Mouse (Mus musculus) left cerebral cortex, postnatal 4 days (tissue): Measurements from ENCODE around the gene Anapc5. TPM values are rescaled to one million over a fixed set of nuclear protein-coding genes. Genes with fewer than 3 reads are reported as not detected.

Experiments used
- DNase-seq: peaks from one replicate; pipeline ENCODE4 v3.0.0-alpha.2; 2022
- intact Hi-C: fragments of 180-260 bp; cut with DNase I; formaldehyde crosslinking; loops from one replicate; pipeline ENCODE4 v1.15.1; 2025
- total RNA-seq, 2 experiments: library from RNA; stranded (reverse); gene quantifications; 2 replicates each; pipeline ENCODE4 v1.2.3; 2021

Gene Anapc5
- 100 to 1,000 TPM; 386 to 393 TPM for total RNA-seq

DNA sequence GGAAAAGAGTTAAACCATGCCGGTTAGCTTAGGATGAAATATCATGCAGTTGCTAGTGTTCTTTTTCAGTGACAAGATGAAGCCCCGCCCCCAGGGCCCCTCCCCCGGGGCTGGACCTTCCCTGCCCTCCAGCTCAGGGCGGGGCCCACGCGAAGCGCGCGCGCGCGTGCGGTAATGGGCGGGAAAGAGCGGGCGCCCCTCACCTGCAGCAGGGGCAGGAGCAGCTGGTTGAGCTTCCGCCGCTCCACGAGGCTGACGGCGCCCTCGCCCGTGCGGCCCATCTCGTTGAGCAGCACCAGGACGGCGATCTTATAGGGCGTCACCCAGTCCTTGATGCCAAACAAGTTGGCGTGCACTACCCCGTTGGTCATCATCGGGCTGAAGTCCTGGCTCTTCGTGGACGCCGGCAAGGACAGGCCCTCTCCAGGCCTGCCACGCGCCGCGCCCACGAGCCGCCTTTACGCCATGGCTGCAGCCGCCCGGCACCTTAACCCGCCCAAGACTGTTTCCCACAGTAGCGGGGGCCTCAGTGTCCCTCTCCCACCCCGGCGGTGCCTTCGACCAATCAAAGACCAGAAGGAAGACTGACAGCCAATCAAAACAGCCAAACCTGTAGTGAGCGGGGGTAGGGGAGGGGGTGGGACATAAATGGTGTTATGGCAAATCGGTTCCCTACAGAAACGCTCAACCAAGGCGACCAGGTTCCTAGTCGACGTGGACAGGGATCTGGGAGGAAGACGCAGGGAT is at the start of gene Anapc5:
Gene Anapc5, minus strand, starts transcription at position 563 of the 747 bp plus-strand sequence.
- intact Hi-C loops: no loop called here

DNA sequence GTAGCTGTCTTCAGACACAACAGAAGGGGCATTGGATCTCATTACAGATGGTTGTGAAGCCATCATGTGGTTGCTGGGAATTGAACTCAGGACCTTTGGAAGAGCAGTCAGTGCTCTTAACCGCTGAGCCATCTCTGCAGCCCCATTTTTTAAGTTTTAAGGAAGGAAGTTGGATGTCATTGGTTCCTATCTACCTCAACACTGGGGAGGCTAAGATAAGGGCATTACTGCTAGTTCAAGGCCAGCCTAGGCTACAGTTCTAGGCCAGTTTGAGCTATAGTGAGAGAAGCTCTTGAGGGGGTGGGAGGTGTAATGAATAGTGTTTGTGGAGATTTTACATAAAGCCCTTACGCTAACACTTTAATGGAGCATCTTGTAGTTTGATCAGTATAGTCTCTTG is 41.9 kb upstream of the Anapc5 start:
- no peak for DNase-seq

More for the DNA sequence above, at the start of gene Anapc5:
- DNase-seq: peak; percentile 95

DNA sequence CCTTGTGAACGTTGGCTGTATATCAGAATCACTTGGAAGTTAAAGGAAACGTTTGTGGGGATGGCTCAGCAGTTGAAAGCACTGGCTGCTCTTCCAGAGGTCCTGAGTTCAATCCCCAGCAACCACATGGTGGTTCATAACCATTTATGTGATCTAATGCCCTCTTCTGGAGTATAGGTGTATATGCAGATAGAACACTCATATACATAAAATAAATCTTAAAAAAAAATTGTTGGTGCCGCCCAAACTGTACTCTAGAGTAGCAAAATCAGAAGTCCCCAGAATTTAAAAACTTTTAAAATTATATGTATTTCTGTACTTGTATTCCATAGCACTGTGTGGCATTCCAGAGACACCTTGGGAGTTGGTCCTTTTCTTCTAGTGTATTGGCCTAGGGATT is 34.7 kb upstream of the Anapc5 start:
- no peak for DNase-seq
- intact Hi-C loops: no loop called here

More for the DNA sequence above, 41.9 kb upstream of the Anapc5 start:
- intact Hi-C loops: loop anchor here (10.0 kb wide), 1 partner anchor 48 kb away; no protein-coding TSS in a partner anchor

DNA sequence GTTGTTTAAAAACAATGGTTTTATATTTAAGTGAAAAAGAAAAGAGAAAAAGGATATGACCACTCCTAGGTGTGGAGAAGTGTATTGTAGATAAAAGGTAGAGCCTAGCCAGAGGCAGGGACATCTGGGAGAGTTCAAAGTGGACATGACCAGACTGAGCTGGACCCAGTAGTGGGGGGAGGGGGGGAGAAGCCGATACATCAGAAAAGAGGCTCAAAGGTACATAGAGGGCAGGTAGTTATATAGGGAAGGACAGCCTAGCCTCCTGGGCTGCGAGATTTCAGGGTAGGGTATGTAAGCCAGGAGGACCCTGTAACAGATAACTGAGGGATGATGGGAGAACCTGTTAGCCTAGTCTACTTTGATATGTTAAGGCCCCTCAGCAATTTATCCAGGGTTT is 31.5 kb upstream of the Anapc5 start:
- no peak for DNase-seq
- intact Hi-C loops: no loop called here

DNA sequence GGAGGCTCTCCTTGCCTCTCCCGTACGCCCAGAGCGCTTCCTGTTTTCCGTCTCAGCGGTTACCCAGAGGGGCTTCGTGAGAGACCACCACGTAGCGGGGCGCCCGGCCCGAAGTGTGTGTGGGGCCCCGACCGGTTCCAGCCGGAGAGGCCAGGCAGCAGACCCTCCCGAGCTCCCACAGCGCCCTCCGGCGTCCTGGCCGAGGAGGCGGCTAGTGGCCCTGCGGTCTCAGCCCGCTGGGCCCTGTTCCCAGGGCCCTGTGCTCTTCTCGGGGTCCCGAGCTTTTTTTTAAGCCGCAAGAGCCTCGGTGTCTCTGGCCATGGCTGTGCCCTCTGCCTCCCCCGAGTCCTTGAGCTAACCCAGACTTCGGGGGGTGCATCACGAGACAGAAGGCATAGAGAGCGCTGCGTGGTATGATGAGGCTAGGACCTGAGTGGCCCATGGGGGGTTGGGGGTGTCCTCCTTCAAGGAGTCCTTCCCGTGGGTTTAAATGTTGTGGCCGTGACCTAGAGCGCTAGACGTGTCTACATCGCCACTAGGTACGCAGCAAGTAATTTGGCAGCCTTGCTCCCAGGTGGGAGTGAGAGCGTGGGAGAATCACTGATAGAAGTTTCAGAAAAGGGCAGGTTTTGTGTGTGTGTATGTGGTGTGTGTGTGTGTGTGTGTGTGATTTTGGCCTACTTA is 29.3 kb upstream of the Anapc5 start:
- DNase-seq: peak; percentile 75
- intact Hi-C loops: no loop called here

DNA sequence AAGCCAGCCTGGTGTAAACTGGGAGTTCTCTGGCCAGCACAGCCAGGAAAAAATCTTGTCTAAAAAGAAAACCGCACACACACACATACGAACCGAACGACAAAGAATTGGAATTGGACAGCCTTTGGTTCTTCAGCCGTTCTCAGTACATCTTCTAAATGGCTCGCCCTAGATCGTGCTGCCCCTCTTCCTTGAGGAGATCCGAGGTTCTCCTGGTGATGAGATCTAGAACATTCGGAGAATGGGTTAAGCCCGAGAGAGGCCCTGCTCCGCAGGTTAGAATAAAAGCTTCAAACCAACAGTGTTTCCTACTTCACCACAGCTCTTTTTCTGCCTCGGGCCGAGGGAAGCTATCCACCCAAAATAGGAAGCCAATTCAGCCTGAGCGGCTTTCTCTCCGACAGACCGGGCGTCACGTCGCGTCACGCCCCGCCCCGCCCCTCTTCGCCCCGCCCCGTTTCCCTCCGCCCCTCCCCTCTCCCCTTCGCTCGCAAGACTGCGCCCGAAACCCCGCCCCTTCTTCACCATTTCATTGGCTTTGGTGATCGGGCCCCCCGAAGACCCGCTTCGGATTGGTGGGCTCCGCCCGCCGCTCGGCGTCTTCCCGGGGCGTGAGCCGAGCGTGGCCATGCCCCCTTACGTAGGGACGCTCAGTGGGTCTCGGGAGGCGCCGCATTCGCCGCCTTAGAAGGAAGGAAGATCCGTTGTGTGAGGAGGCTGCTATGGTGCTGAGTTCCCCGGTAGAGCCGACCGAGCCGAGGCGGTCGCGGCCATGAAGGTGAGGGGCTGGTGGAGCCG is 28.6 kb upstream of the Anapc5 start, which contains the start of gene Rnf34:
Gene Rnf34, plus strand, starts transcription at position 528 of the 798 bp plus-strand sequence.
- peak; percentile 99 for DNase-seq
- intact Hi-C loops: no loop called here

DNA sequence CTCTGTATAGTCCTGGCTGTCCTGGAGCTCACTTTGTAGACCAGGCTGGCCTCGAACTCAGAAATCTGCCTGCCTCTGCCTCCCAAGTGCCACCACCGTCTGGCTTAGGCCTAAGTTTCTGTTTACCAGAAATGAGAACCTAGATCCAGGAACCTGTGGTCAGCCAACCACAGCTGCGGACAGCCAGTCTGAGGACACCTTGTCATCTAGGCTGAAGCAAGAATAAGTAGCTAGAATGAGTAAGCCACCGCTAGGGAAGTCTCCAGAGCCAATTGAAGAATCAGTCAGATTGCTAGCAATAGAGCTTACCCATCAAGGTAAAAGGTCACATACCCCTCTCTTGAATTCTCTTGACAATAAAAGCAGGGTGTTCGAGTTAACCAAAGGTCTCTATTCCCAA is 22.7 kb upstream of the Anapc5 start:
- intact Hi-C loops: no loop called here
- DNase-seq: no peak

DNA sequence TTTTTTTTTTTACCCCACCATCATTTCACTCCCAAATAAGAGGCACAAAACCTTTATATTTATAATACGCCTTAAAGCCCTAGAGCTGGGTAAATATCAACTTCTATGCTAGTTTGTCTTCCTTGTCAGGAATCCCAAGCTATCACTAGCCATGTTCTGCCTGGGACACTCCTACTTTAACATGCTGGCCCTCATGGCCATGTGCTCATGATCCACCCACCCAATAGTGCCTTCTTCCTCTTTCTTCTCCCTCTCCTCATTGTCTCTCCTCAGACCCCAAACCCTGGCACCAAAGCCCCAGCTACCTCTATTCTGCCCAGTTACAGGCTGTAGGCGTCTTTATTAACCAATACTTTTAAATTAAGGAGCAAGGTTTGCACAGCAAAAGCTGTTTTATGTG is 20.0 kb upstream of the Anapc5 start:
- intact Hi-C loops: no loop called here
- DNase-seq: no peak

DNA sequence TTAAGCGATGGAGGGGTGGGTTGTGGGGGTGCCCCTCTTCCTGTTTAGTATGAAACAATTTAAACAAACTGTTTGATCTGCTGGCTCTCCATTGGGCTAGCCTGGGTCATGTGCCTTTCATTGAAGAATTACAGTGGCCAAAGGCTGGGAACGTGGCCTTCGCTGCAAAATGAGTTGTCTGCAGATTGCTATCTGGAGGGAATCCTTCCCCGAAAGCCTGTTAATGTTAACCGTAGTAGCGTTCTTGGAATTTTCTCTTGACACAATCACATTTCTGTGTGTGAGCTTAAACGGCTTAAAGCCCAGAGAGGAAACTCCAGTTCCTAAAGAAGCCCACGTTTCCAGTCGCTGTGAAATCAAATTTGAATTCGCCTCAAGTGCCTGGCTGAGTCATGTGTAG is 11.9 kb upstream of the Anapc5 start:
- DNase-seq: no peak
- intact Hi-C loops: no loop called here

DNA sequence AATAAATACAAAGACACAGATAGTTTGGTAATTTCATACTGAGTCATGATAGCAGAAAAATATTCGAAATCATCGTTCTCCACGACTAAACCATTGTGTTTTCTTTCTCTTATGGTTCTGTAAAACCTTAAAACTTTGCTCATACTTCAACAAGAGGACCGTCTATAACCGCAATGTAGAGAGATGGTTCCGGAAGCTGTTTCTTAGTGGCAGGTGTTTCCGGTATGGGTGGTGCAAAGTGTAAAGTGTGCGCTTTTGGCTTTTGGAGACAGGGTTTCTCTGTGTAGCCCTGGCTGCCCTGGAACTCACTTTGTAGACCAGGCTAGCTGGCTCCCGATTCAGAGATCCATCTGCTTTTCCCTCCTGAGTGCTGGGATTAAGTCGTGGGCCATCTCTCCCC is 11.4 kb upstream of the Anapc5 start:
- DNase-seq: no peak
- intact Hi-C loops: no loop called here

DNA sequence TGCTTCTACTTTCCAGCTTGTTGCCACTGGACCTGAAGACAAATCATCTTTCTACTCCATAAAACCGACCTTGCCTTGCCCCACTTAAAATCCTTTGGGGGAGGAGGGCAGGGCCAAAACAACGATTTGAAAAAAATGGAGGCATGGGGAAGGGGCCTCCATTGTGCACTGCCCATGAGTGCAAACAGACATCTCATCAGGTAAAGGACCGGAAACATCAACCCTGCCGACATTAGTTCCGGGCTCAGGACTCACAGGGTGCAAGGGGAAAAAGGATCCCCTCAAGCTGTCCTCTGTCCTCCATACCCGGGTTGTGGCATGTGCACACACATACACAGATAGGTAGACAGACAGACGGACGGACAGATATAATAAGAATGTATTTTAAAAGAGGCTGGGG is 4.0 kb upstream of the Anapc5 start:
- intact Hi-C loops: no loop called here
- no peak for DNase-seq

DNA sequence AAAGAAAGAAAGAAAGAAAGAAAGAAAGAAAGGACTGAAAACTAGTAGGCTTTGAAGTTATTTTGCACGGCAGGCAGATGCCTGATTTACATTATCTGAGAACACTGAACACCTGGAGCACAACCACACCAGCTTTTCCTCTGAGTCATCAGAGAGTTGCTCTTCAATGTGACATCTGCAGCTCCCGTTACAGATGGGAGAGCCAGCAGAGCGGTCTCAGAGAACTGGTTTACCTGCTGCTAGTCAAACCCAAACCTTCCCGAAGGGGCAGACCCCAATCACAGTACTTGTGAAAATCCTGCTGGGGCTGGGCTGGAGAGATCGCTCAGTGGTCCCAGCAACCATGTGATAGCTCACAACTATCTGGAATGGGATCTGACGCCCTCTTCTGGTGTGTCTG is 3.3 kb upstream of the Anapc5 start:
- no peak for DNase-seq
- intact Hi-C loops: no loop called here

DNA sequence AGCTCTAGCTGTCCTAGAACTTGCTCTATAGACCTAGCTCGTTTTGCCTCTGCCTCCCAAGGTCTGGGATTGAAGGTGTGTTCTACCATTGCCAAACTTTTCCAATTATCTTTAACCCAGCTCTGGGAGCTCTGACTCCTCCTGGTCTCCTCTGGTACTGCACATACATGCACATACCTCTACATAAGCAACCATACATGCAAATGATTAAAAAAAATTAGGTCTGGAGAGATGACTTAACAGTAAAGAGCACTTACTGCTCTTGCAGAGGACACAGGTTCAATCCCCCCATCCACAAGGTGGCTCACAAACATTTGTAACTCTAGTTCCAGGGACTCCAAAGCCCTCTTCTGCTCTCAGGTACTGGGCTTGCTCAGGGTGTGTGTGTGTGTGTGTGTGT is 2.8 kb upstream of the Anapc5 start:
- intact Hi-C loops: no loop called here

DNA sequence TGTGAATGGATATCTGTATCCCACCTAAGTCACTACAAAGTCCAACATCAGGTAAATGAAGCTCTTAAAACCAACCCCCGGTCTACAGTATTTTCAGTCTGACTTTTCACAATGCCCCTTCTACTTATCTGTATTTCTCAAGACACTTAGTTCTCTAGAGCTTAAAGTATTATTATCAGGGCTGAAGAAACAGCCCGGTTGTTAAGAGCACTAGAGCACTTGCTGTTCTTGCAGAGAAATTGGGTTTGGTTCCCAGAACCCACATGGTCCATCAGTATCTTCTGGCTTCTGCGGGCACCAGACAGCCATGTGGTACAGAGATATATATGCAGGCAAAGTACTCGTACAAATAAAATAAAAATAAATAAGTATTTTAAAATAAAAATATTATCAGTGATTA is 1.3 kb upstream of the Anapc5 start:
- no peak for DNase-seq
- intact Hi-C loops: no loop called here

More for the DNA sequence above, 2.8 kb upstream of the Anapc5 start:
- no peak for DNase-seq

DNA sequence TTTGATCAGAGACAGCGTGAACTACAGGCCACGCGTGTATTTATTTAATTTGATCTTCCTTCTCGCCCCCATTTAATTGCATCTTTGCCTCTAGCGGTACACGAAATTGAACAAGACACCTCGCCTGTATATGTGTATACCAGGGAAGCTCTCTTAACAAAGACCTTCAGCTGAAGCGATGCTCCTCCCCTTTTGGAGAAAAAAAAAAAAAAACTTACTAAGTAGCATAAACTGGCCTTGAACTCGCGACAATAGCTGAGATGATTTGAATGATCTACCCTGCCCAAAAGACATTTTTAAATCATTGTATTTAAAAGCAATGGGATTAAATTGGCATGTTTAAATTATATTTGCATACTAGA is 366 bp upstream of the Anapc5 start:
- DNase-seq: no peak
- intact Hi-C loops: no loop called here

DNA sequence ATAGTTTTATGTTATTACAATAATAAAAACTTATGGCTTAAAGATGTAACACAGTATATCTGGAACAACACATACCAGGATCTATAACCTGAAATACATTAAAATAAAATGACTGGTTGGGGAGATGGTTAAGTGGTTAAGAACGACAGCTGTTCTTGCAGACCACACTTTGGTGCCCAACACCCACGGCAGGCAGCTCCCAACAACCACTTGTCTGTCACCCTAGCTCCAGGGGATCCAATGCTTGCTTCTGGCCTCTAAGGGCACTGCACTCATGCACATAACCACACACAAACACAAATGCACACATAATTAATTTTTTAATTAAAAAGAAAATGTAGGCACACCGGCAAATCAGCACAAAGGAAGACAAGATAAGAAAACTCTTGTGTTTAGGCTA is 8.4 kb downstream of the Anapc5 start:
- DNase-seq: no peak
- intact Hi-C loops: loop anchor here (10.0 kb wide), 1 partner anchor 52 kb away; no protein-coding TSS in a partner anchor

DNA sequence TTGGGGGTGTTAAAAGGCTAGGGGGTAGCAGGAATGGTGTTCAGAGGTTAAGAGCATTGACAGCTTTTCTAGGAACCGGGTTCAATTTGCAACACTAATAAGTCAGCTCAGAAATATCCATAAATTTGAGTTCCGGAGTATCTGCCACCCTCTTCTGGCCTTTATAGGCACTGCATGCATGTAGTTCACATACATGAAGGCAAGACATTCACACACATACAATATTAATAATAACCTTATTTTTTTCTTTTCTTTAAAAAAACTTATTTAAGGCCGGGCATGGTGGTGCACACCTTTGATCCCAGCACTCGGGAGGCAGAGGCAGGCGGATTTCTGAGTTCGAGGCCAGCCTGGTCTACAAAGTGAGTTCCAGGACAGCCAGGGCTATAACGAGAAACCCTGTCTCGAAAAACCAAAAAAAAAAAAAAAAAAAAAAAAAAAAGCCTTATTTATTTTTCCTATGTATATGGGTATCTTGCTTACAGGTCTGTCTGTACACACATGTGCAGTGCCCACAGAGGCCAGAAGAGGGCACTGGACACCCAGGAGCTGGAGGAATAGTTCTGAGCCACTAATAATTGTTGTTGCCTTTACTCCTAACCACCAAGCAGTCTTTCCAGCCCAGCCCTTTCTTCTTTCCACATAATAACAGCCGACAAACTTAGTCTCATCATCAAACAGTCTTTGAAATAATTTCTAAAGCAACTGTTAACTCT is 9.6 kb downstream of the Anapc5 start:
- intact Hi-C loops: loop anchor here (10.0 kb wide), 1 partner anchor 53 kb away; no protein-coding TSS in a partner anchor
- DNase-seq: peak; percentile 70

DNA sequence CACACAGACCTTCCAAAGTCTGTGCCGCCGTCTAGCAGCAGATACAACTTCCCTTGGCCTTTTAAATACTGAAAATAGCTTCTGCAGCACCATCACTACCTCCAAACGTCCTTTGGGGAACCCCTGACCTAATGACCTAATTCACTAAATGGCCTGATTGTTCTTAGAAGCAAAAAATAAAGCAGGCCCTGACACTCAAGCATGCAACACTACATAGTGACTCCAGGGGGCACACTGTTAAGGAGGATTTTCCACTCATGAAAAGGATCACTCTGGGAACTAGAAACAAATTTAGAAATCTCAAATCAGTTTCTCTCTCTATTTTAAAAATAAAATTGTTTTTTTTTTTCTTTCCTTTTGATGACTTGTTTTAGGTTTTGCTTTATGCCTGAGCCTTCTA is 15.6 kb downstream of the Anapc5 start:
- intact Hi-C loops: no loop called here
- no peak for DNase-seq

DNA sequence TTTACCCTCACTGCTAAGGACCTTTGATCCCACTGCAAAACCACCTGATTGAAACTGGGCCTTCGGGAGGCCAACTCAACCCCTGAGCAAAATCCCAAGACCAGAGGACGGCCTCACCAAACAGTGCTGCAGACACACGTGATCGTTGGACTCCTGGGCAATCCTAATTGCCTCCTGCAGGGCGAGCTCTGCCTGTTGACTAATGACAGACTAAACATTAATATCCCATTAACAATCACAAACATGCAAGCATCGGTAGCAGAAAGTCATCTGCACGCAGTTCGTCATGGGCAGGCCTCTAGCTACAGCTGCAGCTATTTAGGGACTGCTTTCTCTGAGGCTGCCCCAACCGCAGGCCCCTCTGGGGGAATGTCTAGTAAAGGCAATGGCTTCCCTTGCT is 18.4 kb downstream of the Anapc5 start:
- intact Hi-C loops: no loop called here
- no peak for DNase-seq

DNA sequence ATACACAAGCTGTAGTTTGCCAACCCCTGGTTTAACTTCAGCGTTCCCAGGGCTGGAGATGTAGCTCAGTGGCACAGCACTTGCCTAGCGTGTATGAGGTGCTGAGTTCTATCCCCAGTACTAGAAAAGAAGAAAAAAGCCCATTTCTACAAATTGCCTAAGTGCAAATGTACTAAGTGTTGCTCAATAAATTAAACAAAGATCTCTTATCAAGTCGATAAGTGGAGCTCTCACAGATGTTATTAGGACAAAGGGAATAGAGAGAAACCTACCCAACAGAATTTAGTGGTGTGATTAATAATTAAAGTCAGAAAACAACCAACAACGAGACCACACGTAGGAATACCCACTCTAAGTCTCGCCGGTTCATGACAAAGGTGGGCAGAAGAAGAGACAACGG is 19.5 kb downstream of the Anapc5 start:
- DNase-seq: no peak
- intact Hi-C loops: no loop called here
